Mouse (Mus musculus) liver, embryonic 16.5 days (tissue): Measurements from ENCODE around the gene Chmp6. TPM values are rescaled to one million over a fixed set of nuclear protein-coding genes. Genes with fewer than 3 reads are reported as not detected.
A peak's percentile ranks its signal among the peaks of the same experiment; 100 is the strongest.

Experiments
- ATAC-seq: fragments of 200-750 bp; cut with Nextera tagmentation; 2 replicates; pipeline ENCODE4 v1.8.0; 2017; ENCODE audit warnings: low read depth, mild to moderate bottlenecking, moderate number of reproducible peaks, moderate library complexity
- H3K27ac ChIP-seq: fragments of 300-500 bp; sonication (generic); 2 replicates; pipeline ENCODE4 v1.5.1; 2014; ENCODE audit warnings: mild to moderate bottlenecking, low read length
- H3K27me3 ChIP-seq: fragments of 300-500 bp; sonication (generic); 2 replicates; pipeline ENCODE4 v1.6.1; 2014; ENCODE audit warnings: low read depth, low read length, mixed read lengths; ENCODE audit not compliant: control insufficient read depth, insufficient read depth
- H3K36me3 ChIP-seq: fragments of 300-500 bp; sonication (generic); 2 replicates; pipeline ENCODE4 v1.6.1; 2014; ENCODE audit warnings: mild to moderate bottlenecking; ENCODE audit not compliant: control insufficient read depth, insufficient read depth
- H3K4me1 ChIP-seq: fragments of 300-500 bp; sonication (generic); 2 replicates; pipeline ENCODE4 v1.6.1; 2014; ENCODE audit warnings: low read depth, low read length, mixed read lengths; ENCODE audit not compliant: control insufficient read depth
- H3K4me2 ChIP-seq: fragments of 300-500 bp; sonication (generic); 2 replicates; pipeline ENCODE4 v1.6.1; 2014; ENCODE audit warnings: low read depth, low read length, mixed read lengths
- H3K4me3 ChIP-seq: fragments of 300-500 bp; sonication (generic); 2 replicates; pipeline ENCODE4 v1.5.1; 2014; ENCODE audit warnings: low read depth, mild to moderate bottlenecking, low read length
- H3K9ac ChIP-seq: fragments of 300-500 bp; sonication (generic); 2 replicates; pipeline ENCODE4 v1.6.1; 2014; ENCODE audit warnings: low read depth, low read length
- H3K9me3 ChIP-seq: fragments of 300-500 bp; sonication (generic); replicated peaks from 2 replicates; pipeline ENCODE4 v1.6.1; 2016; ENCODE audit warnings: low read length; ENCODE audit not compliant: control insufficient read depth
- WGBS: fragments of 180-500 bp; shearing (Covaris S2); extraction: QIAGEN DNeasy Blood & Tissue Kit; methylation state at CpG from one replicate; pipeline ENCODE4 v1.1.7; 2014; ENCODE audit not compliant: insufficient replicate concordance; 5-methylcytosine and 5-hydroxymethylcytosine counted together
- polyA plus RNA-seq: library from polyadenylated mRNA; unstranded; fragments of >200 nt; fragmentation: Nextera tagmentation; extraction: Ambion mirVana; gene quantifications from 2 replicates; pipeline ENCODE4 v1.2.1, GENCODE M21; 2015

The Chmp6 gene
- polyA plus RNA-seq, 1 experiment from 2014 or later: 25.4 TPM

DNA sequence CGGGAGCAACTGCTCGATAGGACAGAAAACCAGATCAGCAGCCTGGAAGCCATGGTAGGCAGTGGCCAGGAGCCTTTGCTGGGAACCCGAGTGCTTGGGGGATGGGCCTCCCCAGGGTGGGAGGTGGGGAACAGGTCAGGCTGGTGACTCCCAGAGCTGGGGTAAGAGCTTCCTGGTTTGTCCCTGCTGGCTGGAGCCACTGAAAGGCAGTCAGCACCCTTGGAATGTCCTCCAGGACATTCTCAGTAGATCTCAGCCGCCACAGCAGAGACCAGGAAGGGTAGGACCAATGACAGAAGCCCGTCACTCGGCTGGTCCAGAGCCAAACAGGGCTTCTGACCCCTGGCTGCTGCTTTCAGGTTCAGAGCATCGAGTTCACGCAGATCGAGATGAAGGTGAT, 2.4 kb downstream of the Chmp6 start:
- H3K9ac ChIP-seq: no peak overlapping the region
- H3K27ac ChIP-seq: no peak overlapping the region
- no peaks in the 10 kb centered on the region for H3K9me3 ChIP-seq
- no peak for ATAC-seq
- peaks cover 19% of the 10 kb centered on the region for H3K36me3 ChIP-seq
- H3K4me1 ChIP-seq: peaks cover 20% of the 10 kb centered on the region
- no peak overlapping the region for H3K4me2 ChIP-seq
- no peaks in the 10 kb centered on the region for H3K27me3 ChIP-seq
- H3K4me3 ChIP-seq: no peak overlapping the region
- 78% methylated on average over 9 of the region's 9 CpGs for WGBS

DNA sequence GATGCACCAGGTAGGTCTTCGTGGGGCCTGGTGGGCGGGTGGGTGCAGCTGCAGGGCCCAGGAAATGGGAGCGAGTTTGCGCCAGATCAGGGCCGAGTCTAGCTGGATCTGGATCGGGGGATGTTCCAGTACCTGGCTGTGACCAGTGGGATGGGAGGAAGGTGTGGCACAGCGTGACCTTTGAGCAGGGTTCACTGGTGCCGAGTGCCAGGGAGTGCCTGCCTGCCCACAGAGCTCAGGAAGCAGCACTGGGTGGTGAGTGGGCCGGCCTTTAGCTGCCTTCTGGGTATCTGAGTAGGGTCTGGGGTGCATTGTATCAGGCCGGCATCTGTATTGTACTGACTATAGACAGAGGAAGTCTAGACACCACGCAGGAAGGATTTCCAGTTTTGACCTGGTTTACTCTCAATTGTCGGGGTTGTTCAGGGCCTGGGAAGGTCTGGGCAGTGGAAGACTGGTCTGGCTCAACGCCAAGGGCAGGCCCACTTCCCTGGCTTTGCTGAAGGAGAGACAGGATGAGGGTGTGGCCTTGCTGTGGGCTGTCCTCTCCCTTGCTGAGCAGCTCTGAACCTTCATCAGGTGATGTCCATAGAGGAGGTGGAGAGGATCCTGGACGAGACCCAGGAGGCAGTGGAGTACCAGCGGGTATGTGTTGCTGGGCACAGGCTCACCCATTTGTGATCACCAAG, 3.0 kb downstream of the Chmp6 start:
- no peak overlapping the region for H3K4me2 ChIP-seq
- no peaks in the 10 kb centered on the region for H3K27me3 ChIP-seq
- H3K4me3 ChIP-seq: no peak overlapping the region
- peak; percentile 47; the same call in 1 of the 2 replicates for ATAC-seq
- H3K27ac ChIP-seq: 0 out of 2 replicates have a peak overlapping the region, but pooled peaks have one; percentile 10
- peaks cover 19% of the 10 kb centered on the region for H3K36me3 ChIP-seq
- no peaks in the 10 kb centered on the region for H3K9me3 ChIP-seq
- 75% methylated on average over 15 of the region's 15 CpGs for WGBS
- peaks cover 20% of the 10 kb centered on the region for H3K4me1 ChIP-seq
- H3K9ac ChIP-seq: no peak overlapping the region

DNA sequence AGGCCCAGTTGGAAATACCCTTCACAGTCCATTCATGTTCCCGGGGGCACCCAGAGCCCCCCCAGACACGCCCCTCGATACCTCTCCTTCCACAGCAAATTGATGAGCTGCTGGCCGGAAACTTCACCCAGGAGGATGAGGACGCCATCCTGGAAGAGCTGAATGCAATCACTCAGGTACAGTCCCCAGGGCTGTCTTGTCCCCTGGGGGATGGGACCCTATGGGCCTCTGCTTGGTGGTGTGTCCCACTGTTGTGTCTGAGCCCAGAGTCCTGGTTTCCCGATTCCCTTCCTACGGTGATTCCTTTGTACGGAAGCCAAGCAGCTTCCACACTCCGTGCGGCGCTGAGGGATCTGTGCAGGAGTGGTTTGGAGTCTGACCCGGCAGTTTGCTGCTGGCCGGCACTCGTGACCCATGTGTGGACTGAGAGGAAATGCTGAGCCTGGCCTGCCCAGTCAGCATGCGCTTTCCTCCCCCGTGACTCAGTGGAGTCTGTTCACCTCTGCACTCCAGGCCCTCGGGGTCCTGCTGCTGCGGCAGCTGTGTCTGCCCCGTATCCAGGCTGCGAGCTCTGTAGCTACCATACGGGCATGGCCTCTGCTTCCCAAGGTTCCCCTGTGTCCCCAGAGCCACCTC, 3.7 kb downstream of the Chmp6 start:
- 88% methylated on average over 21 of the region's 21 CpGs for WGBS
- Histone ChIP-seq H3K36me3 (peaks cover 19% of the 10 kb centered on the region), H3K4me1 (peaks cover 20% of the 10 kb centered on the region), H3K9ac (no peak overlapping the region), H3K4me2 (no peak overlapping the region), H3K27me3 (no peaks in the 10 kb centered on the region), H3K9me3 (no peaks in the 10 kb centered on the region), H3K4me3 (no peak overlapping the region), H3K27ac (0 out of 2 replicates have a peak overlapping the region, but pooled peaks have one; percentile 10)
- ATAC-seq: no peak

DNA sequence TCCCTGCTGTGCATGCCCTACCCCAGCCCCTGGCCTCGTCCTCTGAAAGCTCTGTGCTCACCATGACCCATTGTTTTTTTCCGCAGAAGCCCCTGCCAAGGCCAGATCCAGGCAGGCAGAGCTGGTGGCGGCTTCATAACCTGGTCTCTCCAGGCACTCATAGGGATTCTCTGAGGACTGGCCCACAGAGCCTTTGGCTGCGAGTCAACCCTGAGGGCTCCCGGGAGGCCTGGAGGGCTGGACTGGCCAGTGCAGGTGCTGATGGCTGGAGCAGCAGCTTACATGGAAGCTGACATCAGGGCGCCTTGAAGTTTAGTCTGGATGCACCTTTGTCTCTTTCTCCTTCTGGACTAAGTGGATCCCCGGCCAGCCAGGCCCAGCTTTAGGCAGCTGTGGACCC, 5.3 kb downstream of the Chmp6 start:
- peaks cover 13% of the 10 kb centered on the region for H3K4me1 ChIP-seq
- no peaks in the 10 kb centered on the region for H3K27me3 ChIP-seq
- WGBS: 79% methylated on average over 7 of the region's 7 CpGs
- ATAC-seq: no peak
- H3K27ac ChIP-seq: no peak overlapping the region
- no peak overlapping the region for H3K9ac ChIP-seq
- no peak overlapping the region for H3K4me3 ChIP-seq
- H3K9me3 ChIP-seq: no peaks in the 10 kb centered on the region
- peaks cover 19% of the 10 kb centered on the region for H3K36me3 ChIP-seq
- H3K4me2 ChIP-seq: no peak overlapping the region

DNA sequence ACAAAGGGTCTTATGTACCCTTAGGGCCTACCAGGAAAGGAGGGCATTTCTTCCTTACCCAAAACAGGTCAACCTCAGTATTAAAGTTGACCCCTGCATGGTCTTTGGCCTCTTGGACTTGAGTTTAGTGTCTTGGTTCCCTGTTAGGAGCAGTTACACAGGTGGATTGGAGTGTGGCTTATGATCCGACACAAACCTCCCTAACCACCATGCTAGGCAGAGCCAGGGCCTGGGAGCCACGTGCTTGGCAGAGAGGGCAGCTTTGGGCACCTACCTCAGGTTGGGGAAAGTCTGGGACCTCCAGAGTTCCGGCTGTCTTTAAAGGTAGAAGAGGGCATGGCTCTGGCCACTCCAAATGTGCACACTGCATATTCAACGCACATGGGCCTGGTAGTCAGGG, 6.2 kb downstream of the Chmp6 start:
- Histone ChIP-seq H3K36me3 (peaks cover 19% of the 10 kb centered on the region), H3K4me1 (peaks cover 10% of the 10 kb centered on the region), H3K27me3 (no peaks in the 10 kb centered on the region), H3K4me3 (no peak overlapping the region), H3K9me3 (no peaks in the 10 kb centered on the region), H3K9ac (no peak overlapping the region), H3K27ac (no peak overlapping the region), H3K4me2 (no peak overlapping the region)
- ATAC-seq: no peak
- WGBS: 83% methylated on average over 4 of the region's 4 CpGs

DNA sequence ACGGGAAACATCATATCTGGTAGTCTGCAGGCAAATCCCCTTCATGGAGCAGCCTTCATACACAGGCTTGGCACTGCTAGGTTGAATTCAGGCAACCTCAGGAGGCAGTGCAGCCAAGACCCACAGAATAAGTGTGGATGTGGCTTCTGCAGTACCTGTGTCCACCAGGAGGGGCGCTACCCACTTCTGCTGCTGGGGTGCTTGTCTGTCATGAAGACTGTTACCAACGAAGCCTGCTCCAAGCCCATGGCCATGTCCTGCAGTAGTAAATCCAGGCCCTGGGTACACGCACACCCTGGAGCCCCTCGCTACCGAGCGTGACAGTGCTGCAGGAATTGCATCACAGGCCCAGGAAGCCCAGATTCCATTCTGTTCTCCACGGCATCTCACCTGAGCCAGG, 6.7 kb downstream of the Chmp6 start:
- Histone ChIP-seq H3K4me1 (peaks cover 5% of the 10 kb centered on the region), H3K27ac (no peak overlapping the region), H3K4me3 (no peak overlapping the region), H3K9me3 (no peaks in the 10 kb centered on the region), H3K4me2 (no peak overlapping the region), H3K27me3 (no peaks in the 10 kb centered on the region), H3K9ac (no peak overlapping the region), H3K36me3 (peaks cover 19% of the 10 kb centered on the region)
- WGBS: 59% methylated on average over 8 of the region's 8 CpGs
- ATAC-seq: no peak

DNA sequence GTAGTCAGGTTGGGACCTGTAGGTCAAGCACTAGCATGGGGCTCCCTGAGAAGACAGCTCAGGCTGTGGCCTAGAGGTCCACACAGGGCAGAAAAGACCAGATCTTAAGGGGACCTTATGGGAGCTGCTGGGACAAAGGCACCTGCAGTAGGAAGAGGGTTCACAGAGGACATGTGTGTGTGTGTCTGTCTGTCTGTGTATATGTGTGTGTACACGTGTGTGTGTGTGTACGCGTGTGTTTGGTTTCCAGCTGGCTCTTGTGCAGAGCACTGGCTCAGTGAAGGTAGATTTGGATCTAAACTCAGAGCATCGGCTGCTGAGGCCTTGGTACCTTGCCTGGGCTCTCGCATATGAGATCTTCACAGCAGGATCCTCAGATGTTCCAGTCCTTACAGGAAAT, 7.4 kb downstream of the Chmp6 start:
- Histone ChIP-seq H3K27me3 (no peaks in the 10 kb centered on the region), H3K4me3 (no peak overlapping the region), H3K9ac (no peak overlapping the region), H3K36me3 (peaks cover 19% of the 10 kb centered on the region), H3K27ac (no peak overlapping the region), H3K9me3 (no peaks in the 10 kb centered on the region), H3K4me2 (no peak overlapping the region), H3K4me1 (no peaks in the 10 kb centered on the region)
- ATAC-seq: no peak
- 76% methylated on average over 5 of the region's 5 CpGs for WGBS

DNA sequence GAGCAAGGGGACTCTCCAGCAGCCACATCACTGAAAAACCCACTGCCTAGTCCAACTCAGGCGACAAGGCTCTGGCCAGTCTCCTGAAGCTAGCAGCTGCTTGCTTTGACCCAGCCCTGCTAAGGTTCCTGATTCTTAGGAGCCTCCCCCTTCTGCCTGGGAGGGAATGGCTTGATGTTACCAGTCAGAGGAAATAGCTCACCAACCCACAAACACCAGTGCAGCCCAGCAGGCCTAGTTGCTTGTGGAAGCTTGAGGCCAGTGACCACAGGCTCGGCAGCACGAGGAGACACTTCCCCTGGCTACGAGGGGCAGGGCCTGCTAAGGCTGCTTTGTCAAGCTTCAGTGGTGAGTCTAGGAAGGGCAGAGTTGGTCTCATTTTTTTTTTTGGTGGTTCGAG, 11.9 kb downstream of the Chmp6 start:
- H3K27ac ChIP-seq: peak overlapping the region; percentile 37; the same call in 1 of the 2 replicates
- H3K4me2 ChIP-seq: no peak overlapping the region
- no peaks in the 10 kb centered on the region for H3K27me3 ChIP-seq
- no peaks in the 10 kb centered on the region for H3K4me1 ChIP-seq
- WGBS: 37% methylated on average over 5 of the region's 5 CpGs
- ATAC-seq: peak; percentile 46; the same call in 1 of the 2 replicates
- no peaks in the 10 kb centered on the region for H3K9me3 ChIP-seq
- H3K36me3 ChIP-seq: no peaks in the 10 kb centered on the region
- H3K9ac ChIP-seq: no peak overlapping the region
- no peak overlapping the region for H3K4me3 ChIP-seq

DNA sequence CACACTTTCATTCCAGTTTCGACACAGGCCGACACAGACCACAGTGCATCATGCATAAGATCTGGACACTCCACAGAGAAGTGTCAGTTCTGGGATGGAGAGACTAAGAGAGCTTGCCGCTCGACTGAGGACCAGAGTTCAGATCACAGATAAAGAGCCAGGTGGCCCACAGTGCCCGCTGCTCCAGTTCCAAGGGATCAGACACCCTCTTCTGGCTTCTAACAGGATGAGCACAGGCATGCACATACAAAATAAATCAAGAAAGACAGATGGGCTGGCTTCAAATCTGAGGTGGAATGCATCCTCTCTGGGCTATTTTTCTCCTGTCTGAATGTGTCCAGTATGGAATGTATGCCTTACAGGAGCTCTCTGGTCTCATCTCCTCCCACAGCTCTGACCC, 13.5 kb downstream of the Chmp6 start:
- no peak overlapping the region for H3K4me3 ChIP-seq
- no peaks in the 10 kb centered on the region for H3K36me3 ChIP-seq
- H3K4me2 ChIP-seq: no peak overlapping the region
- no peak overlapping the region for H3K9ac ChIP-seq
- 58% methylated on average over 5 of the region's 5 CpGs for WGBS
- no peak overlapping the region for H3K27ac ChIP-seq
- no peaks in the 10 kb centered on the region for H3K9me3 ChIP-seq
- no peaks in the 10 kb centered on the region for H3K27me3 ChIP-seq
- no peak for ATAC-seq
- H3K4me1 ChIP-seq: no peaks in the 10 kb centered on the region
